Mouse (Mus musculus) natural killer cell, adult 2 months (primary cell): ENCODE data around the gene Clec3b.
A peak's percentile ranks its signal among the peaks of the same experiment; 100 is the strongest.

ENCODE experiments used
- DNase-seq, 2 experiments: peaks; one replicate each; pipeline ENCODE4 v3.0.0; 2022; ENCODE audit warnings: low spot score in 2 of 2

The Clec3b gene

DNA sequence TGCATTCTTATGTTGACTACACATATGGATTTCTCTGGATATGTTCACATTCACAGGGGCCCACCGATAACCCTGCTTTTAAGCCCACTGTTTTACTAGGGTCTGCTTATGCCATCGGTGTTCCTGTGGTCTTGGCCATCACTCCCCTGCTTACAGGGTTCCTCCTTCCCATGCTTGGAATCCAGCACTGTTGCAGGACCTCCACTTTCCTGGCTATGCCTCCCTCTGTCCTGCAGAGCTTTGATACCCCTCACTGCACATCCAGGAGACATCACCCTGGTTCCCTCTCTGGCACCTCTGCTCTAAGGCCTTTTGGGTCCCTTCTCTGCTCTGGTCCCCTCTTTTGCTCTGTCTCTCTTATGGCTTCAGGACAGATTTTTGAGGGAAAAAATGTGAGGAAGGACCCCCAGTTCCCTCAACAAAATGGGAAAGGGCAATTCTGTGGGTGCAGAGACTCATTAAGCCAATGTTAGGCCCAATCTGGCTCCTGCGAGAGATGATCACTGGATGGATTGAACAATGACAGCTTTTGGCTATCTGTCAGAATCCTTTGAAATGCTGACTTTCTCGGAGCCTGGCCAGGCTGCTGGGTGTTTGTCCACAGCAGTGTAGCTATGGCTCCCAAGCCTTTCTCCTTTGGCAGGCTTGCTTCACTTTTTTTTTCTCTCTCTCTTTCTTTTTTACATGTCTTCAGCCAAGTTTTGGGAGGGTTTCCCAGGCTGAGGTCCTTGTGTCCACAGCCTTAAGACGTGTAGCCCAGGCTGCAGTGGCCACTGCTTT lies at the start of gene Clec3b:
TSS of gene Clec3b (plus strand) at position 706 of the 780 bp plus-strand sequence.
- no peak for DNase-seq

DNA sequence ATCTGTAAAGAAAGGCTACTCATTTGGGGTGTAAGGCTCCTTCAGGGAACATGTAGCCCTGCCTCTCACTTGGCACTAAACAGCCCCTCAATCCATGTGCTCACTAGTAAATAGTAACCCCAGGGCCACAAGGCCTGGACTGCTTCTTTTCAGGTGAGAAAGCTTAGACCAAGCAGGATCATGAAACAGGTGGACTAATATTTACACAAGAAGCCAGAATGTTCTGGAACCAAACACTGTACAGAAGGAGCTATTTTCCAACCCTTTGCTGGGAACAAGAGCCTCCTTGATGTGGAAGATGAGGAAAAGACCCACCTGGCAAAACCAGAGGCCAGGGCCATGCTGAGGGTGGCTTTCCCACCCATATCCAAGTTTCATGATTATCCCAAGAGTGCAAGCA lies 47.3 kb upstream of the Clec3b start:
- no peak for DNase-seq

GRCm38 (mm10) chr9:123104362-123104761 lies 46.4 kb upstream of the Clec3b start:
- DNase-seq: no peak

DNA sequence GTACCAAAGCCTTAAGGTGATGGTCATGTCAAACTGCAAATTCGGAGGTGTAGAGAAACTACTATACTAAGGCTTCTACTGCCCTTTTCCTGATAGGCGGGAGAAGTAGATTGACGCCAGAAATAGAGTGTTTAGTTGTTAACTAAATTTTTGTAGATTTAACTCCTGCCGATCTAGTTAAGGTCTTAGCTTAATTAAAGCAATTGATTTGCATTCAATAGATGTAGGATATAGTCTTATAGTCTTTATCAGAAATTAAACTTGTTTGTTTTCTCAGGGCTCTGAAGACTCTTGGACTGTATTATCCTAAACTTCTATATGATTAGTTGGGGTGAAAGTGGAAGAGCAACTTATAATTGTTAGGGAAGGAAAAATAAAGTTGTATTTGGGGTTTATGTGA lies 43.6 kb upstream of the Clec3b start:
- no peak for DNase-seq

- DNase-seq: no peak
Measured at GRCm38 (mm10) chr9:123109188-123109587, 41.6 kb upstream of the Clec3b start.

GRCm38 (mm10) chr9:123111751-123112221 lies 39.0 kb upstream of the Clec3b start:
- DNase-seq: peak in 1 of 2 experiments; percentile 9

DNA sequence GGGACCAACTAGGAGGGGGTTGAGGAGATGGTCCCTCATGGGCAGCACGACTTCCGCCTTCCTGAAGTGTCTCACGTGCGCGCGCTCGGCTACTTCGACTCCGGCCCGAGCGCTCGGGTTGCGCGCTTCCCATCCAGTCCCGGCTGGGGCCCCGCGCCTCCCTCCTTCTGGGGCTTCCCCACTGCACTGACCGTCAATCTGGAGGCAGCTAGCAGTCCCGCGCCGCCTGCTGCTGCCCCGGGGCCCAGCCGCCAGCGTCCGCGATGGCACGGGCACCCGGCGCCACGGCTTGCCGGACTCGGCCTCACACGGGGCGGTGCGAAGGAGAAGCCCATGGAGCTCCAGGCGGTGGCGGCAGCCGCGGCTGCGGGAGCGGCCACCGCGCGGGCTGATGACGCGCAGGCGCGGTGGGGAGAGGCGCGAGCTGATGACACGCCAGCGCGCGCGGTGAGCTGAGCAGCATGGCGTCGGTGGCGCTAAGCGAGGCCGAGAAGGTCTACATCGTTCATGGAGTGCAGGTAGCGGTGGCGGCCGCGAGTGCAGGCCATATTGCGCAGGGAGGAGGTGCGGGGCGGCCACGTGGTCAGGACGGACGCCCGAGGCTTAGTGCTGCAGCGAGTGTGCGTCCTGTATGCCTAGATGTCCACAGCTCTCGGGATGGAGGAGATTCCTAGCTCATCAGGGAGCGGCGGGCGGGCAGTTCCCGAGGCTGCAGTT lies 37.8 kb upstream of the Clec3b start, which contains the start of the genes Zdhhc3 and Exosc7:
TSS of gene Zdhhc3 (minus strand) at position 401 of the 717 bp plus-strand sequence.
TSS of gene Exosc7 (plus strand) at position 411 of the 717 bp plus-strand sequence.
- peak; percentile 81 to 85 for DNase-seq

GRCm38 (mm10) chr9:123113931-123114330 lies 36.8 kb upstream of the Clec3b start:
- DNase-seq: no peak

- DNase-seq: no peak
Measured at GRCm38 (mm10) chr9:123115566-123115965, 35.2 kb upstream of the Clec3b start.

DNA sequence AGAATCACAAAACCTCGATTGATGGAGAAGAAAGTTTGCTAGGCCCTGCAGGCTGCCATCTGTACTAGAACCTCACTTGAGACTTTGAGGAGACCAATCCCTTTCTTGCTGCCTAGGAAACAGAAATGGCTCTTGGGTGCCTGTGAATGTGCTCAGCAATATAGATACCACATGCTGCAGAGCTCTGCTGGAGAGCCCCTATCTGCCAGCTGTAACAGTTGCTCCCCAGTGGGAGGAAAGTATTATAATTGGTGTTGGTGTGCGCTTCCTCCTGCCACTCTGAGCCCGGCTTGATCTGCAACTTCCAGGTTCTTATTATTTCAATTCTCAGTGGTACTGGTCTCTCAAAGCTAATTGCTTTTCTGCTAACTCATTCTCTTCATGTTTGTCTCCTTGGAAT lies 27.7 kb upstream of the Clec3b start:
- no peak for DNase-seq

DNA sequence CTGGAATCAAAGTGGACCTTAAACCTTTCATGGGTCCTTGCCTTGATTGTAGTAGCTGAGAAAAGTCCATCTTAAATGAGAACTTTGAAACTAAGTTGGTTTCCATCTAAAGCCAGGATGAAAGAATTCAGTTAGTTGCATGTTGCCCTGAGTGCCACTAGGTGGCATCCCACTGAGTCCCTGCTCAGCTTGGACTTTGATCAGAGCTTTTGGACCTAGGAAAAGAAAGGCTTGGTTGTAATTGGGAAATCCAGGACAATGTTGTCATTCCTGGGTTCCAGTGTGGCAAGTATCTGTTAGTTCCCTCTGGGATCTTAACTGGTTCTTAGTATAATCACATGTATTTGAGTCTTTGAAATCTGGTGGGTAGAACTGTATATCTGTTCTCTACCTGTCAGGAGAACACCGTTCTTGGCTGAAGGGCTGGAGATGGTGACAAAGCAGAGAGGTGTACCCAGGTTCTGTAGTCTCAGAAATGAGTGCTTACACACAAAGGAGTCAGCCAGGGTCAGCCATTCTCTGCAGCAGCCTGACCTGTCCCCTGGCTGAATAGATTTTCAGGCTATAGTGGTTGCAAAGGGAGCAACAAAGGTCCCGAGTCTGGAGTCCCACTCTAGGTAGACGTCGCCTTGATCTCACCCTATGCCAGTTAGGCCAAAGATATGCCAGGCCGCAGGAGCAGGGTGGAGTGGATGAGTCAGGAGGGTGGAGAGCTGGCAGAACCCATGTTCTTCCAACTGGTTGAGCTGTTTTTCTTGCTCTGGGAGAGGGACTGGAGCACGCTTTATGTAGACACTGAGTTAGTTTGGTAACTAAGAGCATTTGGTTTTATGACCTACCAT lies 27.0 kb upstream of the Clec3b start:
- no peak for DNase-seq

- no peak for DNase-seq
Measured at GRCm38 (mm10) chr9:123124413-123124981, 26.2 kb upstream of the Clec3b start.

- no peak for DNase-seq
Measured at GRCm38 (mm10) chr9:123127663-123128062, 23.1 kb upstream of the Clec3b start.

GRCm38 (mm10) chr9:123132994-123133393 lies 17.8 kb upstream of the Clec3b start:
- no peak for DNase-seq

GRCm38 (mm10) chr9:123136953-123137682 lies 13.6 kb upstream of the Clec3b start:
- no peak for DNase-seq

DNA sequence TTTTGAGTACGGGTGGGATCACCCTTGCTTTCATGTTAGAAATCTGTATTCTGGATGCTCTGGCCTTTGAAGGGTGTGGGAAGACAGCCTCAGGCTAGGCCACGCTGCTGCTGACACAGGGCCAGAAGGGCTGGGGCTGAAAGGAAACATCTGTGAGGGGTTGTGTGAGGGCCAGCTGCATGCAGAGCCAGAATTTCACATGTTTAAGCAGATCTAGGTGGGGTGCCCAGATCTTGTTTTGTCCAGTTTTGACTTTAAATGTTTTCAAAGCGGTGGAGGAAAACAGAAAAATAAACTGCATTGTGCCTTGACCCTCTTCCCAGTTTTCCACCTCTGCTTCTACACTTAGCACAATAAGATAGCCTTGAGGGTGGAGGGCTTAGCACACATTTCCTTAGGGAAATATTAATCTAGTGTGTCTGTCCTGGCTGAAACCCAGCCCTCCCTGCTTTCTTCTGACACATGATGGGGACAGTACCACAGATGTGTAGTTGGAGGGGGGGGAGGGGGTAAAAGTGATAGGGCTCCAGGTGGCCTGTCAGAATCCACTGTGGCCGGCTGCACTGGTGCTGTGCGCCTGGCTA lies 11.8 kb upstream of the Clec3b start:
- DNase-seq: no peak

GRCm38 (mm10) chr9:123139887-123140614 lies 10.7 kb upstream of the Clec3b start:
- DNase-seq: no peak

DNA sequence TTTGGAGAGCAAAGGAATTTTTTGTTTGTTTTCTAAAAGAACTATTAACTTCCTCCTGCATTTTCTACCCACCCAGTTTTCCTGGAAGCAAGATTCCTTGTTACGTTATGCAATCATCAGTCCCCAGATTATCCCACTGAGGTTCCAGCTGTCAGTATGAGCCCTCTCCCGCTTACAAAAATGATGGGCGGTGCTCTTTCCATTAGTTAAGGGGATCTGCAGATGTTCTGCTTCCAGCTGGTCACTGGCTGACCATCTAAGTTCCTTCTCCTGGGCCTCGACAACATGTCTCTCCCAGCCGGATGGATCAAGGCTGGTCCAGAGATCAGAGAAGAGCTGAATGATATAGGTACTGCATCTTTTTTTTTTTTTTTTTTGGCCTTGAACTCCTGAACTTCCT lies 2.3 kb upstream of the Clec3b start:
- DNase-seq: no peak

DNA sequence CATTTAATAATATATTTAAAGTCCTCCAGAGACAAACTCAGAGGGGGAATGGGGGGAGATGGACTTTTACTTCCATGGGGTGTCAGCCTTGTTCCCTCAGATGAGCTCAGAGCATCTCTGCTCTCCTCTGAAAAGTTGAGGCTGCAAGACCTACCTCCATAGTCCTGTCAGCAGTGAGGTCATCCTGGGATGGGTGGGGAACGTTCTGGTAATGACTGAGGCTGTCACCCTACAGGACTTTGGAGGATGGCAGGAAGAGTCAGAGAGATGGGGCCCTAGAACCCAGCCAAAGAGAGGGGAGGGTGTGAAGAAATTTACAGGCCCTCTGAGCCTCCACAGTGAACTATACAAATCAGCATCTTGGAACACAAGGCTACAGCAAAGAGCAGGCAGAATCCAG lies 815 bp downstream of the Clec3b start:
- DNase-seq: no peak

DNA sequence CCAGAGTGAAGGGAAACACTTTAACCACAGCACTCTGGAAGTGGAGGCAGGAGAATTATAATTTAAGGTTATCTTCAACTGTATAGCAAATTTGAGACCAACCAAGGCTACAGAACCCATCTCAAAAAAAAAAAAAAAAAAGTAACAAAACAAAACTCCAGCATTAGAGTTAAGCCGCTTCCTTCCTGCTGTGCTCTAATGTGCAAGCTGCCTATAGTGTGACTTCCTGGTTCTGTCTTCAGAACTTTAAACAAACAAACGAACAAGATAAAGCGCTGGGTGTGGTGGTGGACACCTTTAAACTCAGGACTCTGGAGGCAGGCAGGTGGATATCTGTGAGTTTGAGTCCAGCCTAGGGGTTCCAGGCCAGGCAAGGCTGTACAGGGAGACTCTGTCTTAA lies 1.3 kb downstream of the Clec3b start:
- DNase-seq: peak; percentile 9 to 45
